Mouse (Mus musculus): ENCODE measurements around the gene Srgap2. TPM values are rescaled to one million over a fixed set of nuclear protein-coding genes. Genes with fewer than 3 reads are reported as not detected.
A peak's percentile ranks its signal among the peaks of the same experiment; 100 is the strongest.
"Not testable (repeated sequence)": the region's sequence is repeated elsewhere in the genome, so short reads cannot be mapped to it uniquely, and the experiment has no call there.

Gene Srgap2
- total RNA-seq, 2 experiments from 2014 or later: 71.6 to 92.4 TPM

DNA sequence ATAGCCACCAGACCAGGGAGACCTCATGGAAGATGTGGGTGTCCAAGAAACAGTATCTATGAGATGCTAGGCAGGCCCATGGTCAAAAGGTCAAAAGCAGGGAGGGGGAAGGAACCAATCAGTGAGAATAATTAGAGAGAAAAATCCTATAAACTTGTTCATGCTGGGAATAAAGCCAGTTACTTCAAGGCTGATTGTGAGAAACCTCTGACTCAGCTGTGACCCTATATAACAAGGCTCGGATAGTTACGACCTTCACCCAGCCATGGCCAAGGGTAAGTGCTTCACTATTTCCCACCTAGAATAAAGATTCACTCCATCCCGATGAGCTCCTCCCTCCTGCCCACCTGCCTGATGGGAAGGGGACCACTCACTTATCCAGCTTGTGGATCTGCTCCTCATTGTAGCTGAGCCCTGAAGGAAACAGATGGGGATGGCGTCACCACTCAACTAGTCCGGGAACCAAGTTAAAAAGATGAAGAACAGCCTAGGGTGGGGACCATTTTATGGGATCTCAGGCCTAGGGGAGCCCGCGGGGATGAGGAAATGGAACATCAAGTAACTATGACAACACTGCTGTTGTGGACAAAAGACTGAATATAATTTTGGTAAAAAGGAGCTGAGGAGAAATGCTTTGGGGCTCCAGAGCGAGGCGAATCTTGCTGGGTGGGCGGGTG, 267.4 kb downstream of the Srgap2 start:
- no peak for DNase-seq (ENCODE audit: extremely low spot score in 1 of 2, low spot score in 1 of 2)

- DNase-seq (ENCODE audit: extremely low spot score in 1 of 2, low spot score in 1 of 2): no peak
Observed at GRCm38 (mm10) chr1:131257288-131257687, 269.9 kb downstream of the Srgap2 start.

- not testable (repeated sequence) for DNase-seq (ENCODE audit: extremely low spot score in 1 of 2, low spot score in 1 of 2)
Observed at GRCm38 (mm10) chr1:131252516-131253250, 274.5 kb downstream of the Srgap2 start.

DNA sequence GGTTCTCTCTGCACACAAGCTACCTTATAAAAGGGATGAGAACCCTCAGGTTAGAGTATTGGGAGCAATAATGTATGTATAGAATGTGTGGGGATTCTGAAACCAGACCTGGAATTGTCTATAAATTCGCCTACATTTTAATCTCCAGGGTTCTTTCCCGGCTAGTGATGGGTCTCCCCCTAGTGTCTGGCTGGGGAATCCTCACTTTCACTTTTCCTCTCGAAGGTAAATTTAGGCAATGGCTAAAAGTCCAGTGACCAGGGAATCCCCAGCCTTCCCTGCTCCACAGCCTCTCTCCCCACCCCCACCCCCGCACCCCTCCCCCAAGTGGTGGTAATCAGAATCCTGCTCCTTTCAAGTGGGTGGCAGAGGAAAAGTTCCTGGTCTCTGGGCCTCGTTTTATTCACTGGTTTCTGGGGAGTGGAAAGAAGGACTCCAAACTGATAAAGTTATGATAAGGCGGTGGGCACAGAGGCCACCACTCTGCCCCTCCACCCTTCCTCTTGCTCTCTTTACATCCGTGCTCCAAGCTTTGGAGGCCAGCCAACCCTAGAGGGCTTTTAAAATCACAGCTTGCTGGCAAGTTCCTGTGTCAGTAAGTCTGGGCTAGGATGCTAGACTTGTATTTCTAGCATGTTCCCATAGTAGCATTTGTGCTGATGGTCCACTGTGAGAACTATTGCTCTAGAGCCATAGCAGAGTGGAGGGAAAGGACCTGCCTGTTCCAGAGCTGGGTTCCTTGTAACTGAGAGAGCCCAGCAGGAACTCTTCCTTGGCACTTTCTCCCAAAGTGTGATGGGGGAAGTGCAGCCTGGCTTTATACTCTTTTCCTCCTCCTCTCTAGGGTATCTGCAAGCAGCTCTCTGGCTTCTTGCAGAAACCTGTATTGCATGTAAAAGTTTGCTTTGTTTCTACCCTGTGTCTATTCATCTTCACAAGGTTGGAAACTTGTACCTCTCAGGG, 280.4 kb downstream of the Srgap2 start:
- peak in 1 of 2 experiments; percentile 38 for DNase-seq (ENCODE audit: extremely low spot score in 1 of 2, low spot score in 1 of 2)

DNA sequence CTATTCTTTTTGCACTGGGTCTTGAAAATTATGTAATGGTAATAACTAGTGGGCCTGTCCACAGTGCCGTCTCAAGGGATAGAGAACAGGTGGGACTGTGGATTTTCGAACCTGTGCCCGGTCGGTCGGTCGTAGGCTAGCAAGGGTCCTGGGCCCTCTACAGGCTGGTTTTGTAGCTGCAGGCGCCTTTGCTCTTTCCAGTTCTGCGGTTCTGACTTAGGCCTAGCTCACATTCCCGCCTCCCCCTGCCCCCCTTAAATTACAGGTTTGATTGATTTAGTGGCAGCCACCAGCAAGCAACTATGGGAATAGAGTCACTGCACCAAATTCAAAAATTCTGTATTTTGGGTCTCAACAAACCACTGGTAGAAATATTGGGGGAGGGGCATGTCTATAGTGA, 281.2 kb downstream of the Srgap2 start:
- DNase-seq (ENCODE audit: extremely low spot score in 1 of 2, low spot score in 1 of 2): peak in 1 of 2 experiments; percentile 57

DNA sequence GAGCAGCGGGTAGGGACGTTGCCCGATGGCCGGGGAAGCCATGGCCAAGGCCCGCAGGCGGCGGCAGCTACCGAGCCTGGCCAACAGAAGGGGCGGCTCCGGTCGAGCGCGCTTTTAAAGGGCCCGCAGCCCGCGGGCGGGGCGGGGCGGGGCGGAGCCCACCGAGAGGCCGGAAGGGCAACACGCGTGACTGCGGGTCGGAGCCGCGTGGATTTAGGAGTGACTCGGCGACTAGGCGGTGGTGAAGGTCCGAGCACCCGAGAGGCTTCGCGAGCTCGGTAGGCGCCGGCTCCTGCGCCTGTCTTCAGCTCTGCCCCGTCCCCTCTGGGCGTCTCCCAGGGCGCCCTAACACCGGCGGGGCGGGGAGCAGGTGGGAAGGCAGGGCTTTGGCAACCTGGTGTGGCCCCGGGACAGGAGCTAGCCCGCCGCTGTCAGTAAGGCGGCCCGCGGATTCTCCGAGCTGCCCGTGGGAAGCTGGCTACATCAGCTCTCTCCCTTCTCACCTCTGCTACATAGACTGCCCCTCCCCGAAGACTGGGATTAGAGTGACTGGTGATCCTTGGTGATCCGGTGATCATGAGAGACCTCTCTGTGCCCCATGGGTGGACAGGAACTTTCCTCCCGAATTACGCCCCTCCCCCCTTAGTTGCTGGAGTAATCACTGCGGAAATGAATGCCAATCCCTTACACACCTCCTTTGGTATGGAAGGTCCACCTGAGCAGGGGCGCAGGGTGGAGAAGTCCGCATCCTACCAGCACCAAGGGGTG, 281.9 kb downstream of the Srgap2 start, which contains the start of gene Rassf5:
Gene Rassf5, minus strand, starts transcription at position 170 of the 768 bp plus-strand sequence.
- peak; percentile 41 to 44 for DNase-seq (ENCODE audit: extremely low spot score in 1 of 2, low spot score in 1 of 2)

DNA sequence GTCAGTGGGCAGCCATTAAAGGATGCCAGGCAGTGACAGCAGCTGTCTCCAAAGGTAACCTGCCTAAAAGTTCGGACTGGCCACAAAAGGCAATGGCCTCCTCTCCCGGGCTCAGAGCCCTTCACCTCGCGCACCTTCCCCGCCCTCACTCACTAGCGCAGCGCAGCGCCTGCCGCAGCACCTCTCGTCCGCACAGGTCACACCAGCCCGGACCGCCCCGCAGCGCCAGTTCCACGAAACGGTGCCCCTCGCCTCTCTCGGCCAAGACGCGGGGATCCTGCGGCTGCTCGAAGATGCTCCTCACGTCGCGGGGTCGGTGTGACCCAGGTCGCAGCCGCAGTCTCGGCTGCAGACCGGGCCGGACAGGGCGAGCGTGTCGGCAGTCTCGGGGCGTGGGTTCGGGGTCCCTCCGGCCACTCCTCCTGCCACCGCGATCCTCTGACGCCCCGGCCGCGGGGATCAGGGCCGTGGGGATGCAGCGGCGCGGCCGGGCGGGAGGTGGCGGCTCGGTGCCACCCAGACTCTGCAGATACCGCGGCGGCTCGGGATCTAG, 282.5 kb downstream of the Srgap2 start:
- no peak for DNase-seq (ENCODE audit: extremely low spot score in 1 of 2, low spot score in 1 of 2)

- no peak for DNase-seq (ENCODE audit: extremely low spot score in 1 of 2, low spot score in 1 of 2)
Observed at GRCm38 (mm10) chr1:131242956-131243355, 284.2 kb downstream of the Srgap2 start.

DNA sequence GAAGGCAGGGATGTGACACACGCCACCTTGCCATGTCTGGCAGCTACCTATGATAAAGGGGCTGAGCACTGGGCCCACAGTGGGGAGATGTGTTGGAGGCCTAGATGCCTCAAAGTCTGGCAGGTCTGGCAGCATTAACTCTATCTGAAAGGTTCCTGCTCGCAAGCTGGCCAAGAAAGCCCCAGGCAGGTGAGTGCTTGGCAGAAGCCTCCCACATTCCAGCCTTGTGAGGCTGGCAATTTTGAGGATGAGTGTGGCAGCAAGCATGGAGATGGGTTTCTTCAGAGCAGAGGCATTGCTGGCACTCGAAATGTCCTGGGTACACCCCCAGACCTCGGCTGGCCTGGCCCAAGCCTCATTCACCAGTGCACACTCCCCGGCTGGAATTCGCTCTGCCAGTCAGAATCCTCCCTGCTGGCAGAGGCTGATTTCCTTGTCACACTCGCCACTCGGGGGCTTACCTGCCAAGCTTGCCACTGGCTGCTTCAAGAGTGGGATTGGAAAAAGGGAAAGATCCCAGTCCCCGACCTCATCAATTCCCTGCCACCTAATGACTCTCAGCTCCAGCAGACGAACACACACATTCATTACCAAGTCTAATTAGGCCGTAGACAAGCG, 287.5 kb downstream of the Srgap2 start:
- DNase-seq (ENCODE audit: extremely low spot score in 1 of 2, low spot score in 1 of 2): no peak

DNA sequence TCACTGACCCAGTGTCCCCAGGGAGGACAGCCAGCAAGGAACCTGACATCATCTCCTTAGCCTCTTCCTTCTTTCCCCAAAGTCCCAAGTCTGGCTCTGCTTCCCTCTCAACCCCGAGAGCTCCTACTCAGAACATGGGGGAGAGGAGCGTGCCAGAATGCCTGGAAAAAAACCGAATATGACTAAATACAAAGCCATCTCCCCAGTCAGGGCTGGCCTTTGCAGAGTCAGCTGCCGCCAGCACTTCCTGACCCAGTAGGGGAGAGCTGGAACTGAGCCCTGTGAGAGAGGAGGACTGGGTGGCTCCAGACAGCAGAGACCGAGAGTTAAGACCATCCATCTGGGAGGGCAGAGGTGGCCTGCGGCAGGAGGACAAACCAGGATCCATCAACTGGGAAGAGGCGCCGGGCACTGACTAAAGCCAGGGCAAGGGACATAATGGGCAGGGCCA, 288.2 kb downstream of the Srgap2 start:
- no peak for DNase-seq (ENCODE audit: extremely low spot score in 1 of 2, low spot score in 1 of 2)

DNA sequence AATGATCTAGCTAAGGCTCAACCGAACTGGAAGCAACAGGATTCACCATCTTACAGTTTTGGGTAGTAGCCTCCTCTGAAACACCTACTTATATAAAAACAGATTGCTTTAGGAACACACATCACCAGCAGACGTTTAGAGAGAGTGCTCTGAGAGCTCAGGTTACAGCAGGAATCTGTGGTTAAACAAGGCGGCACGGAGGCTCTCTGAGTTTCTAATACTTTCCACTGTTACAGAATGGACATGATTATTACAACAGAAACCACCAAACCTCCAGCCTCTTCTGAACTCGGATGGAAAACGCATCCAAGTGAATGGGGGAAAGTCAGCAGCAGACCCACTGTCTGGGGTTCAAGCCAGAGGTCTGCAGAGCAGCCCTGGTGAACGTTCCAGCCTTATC, 291.1 kb downstream of the Srgap2 start:
- no peak for DNase-seq (ENCODE audit: extremely low spot score in 1 of 2, low spot score in 1 of 2)

Small RNA genes lying within 50 kb of the gene (microRNA-seq; reads per million reads assigned to microRNA genes)
- 0 reads per million in 2 experiments for gene Gm24273

Other genes with a start within 250 kb of the Srgap2 start
- 1 to 10 TPM in 1 of 2 experiments, under 1 TPM in 1; 0.98 to 2.7 TPM for gene Ikbke, start 247.7 kb downstream of the Srgap2 start, total RNA-seq (2021)
- 1 to 10 TPM; 1.2 to 1.8 TPM for gene Fam72a, start 551 bp upstream of the Srgap2 start, total RNA-seq (2021)
- under 1 TPM; 0.12 to 0.44 TPM for gene Avpr1b, start 71.9 kb upstream of the Srgap2 start, total RNA-seq (2021)
- gene Ctse, start 111.0 kb upstream of the Srgap2 start, total RNA-seq (2021): not detected
- 1 to 10 TPM; 4.0 to 4.4 TPM for gene Rab7b, start 161.3 kb upstream of the Srgap2 start, total RNA-seq (2021)
- under 1 TPM; 0.12 to 0.15 TPM for gene Slc26a9, start 216.7 kb upstream of the Srgap2 start, total RNA-seq (2021)

All from layer of hippocampus, postnatal 25 days (tissue).